Mouse (Mus musculus) hindbrain, embryonic 16.5 days (tissue): ENCODE data around the gene Acat1. TPM values are rescaled to one million over a fixed set of nuclear protein-coding genes. Genes with fewer than 3 reads are reported as not detected.

Experiments used
- ATAC-seq: fragments of 200-750 bp; cut with Nextera tagmentation; 2 replicates; pipeline ENCODE4 v1.8.0; 2017; ENCODE audit warnings: moderate TSS enrichment, moderate library complexity
- H3K27ac ChIP-seq: fragments of 300-500 bp; sonication (generic); 2 replicates; pipeline ENCODE4 v1.5.1; 2014; ENCODE audit warnings: low read depth, mild to moderate bottlenecking, control low read depth, low read length, moderate library complexity
- H3K27me3 ChIP-seq: fragments of 300-500 bp; sonication (generic); replicated peaks from 2 replicates; pipeline ENCODE4 v1.6.1; 2014; ENCODE audit warnings: low read length; ENCODE audit not compliant: control insufficient read depth, insufficient read depth
- H3K36me3 ChIP-seq: fragments of 300-500 bp; sonication (generic); 2 replicates; pipeline ENCODE4 v1.6.1; 2014; ENCODE audit warnings: mild to moderate bottlenecking, low read length, moderate library complexity, mixed read lengths; ENCODE audit not compliant: control insufficient read depth, insufficient read depth
- H3K4me1 ChIP-seq: fragments of 300-500 bp; sonication (generic); 2 replicates; pipeline ENCODE4 v1.6.1; 2014; ENCODE audit warnings: low read depth, low read length; ENCODE audit not compliant: control insufficient read depth, insufficient read depth
- H3K4me2 ChIP-seq: fragments of 300-500 bp; sonication (generic); 2 replicates; pipeline ENCODE4 v1.6.1; 2014; ENCODE audit warnings: mild to moderate bottlenecking, low read length, control low read depth, moderate library complexity
- H3K4me3 ChIP-seq: fragments of 300-500 bp; sonication (generic); 2 replicates; pipeline ENCODE4 v1.5.1; 2014; ENCODE audit warnings: mild to moderate bottlenecking, low read length, control low read depth, moderate library complexity
- H3K9ac ChIP-seq: fragments of 300-500 bp; sonication (generic); 2 replicates; pipeline ENCODE4 v1.6.1; 2014; ENCODE audit warnings: low read depth, mild to moderate bottlenecking, control low read depth, low read length, moderate library complexity
- H3K9me3 ChIP-seq: fragments of 300-500 bp; sonication (generic); 2 replicates; pipeline ENCODE4 v1.6.1; 2014; ENCODE audit warnings: mild to moderate bottlenecking, low read length, moderate library complexity; ENCODE audit not compliant: control insufficient read depth
- WGBS: fragments of 180-500 bp; shearing (Covaris S2); extraction: QIAGEN DNeasy Blood & Tissue Kit; methylation state at CpG from one replicate; pipeline ENCODE4 v1.1.7; 2014; 5-methylcytosine and 5-hydroxymethylcytosine counted together
- polyA plus RNA-seq: library from polyadenylated mRNA; unstranded; fragments of >200 nt; fragmentation: Nextera tagmentation; extraction: Ambion mirVana; gene quantifications from 2 replicates; pipeline ENCODE4 v1.2.1, GENCODE M21; 2015

Gene Acat1
- polyA plus RNA-seq, 1 experiment from 2014 or later = 204 TPM

- no peak overlapping the region for H3K27ac ChIP-seq
- peaks cover 6% of the 10 kb centered on the region for H3K36me3 ChIP-seq
- H3K9ac ChIP-seq = no peak overlapping the region
- 88% methylated on average over 1 of the region's 1 CpGs for WGBS
- no peak for ATAC-seq
- no peaks in the 10 kb centered on the region for H3K27me3 ChIP-seq
- H3K4me1 ChIP-seq = peaks cover under 1% of the 10 kb centered on the region; the same call in 1 of the 2 replicates
- no peaks in the 10 kb centered on the region for H3K9me3 ChIP-seq
- H3K4me3 ChIP-seq = no peak overlapping the region
- no peak overlapping the region for H3K4me2 ChIP-seq
These were observed 6.8 kb downstream of the Acat1 start for GRCm38 (mm10) chr9:53603384-53603783.

- no peak overlapping the region for H3K4me2 ChIP-seq
- H3K4me3 ChIP-seq = no peak overlapping the region
- H3K27me3 ChIP-seq = no peaks in the 10 kb centered on the region
- no peaks in the 10 kb centered on the region for H3K4me1 ChIP-seq
- no peaks in the 10 kb centered on the region for H3K9me3 ChIP-seq
- WGBS = 93% methylated on average over 2 of the region's 2 CpGs
- ATAC-seq = no peak
- no peak overlapping the region for H3K27ac ChIP-seq
- peaks cover 9% of the 10 kb centered on the region for H3K36me3 ChIP-seq
- H3K9ac ChIP-seq = no peak overlapping the region
These were observed 8.6 kb downstream of the Acat1 start for GRCm38 (mm10) chr9:53601541-53601940.

GRCm38 (mm10) chr9:53598631-53599030 lies 11.6 kb downstream of the Acat1 start:
- H3K4me3 ChIP-seq = no peak overlapping the region
- H3K9ac ChIP-seq = no peak overlapping the region
- H3K9me3 ChIP-seq = no peaks in the 10 kb centered on the region
- no peaks in the 10 kb centered on the region for H3K27me3 ChIP-seq
- H3K36me3 ChIP-seq = peaks cover 13% of the 10 kb centered on the region
- WGBS = 74% methylated on average over 6 of the region's 6 CpGs
- no peak overlapping the region for H3K27ac ChIP-seq
- no peak overlapping the region for H3K4me2 ChIP-seq
- H3K4me1 ChIP-seq = no peaks in the 10 kb centered on the region
- ATAC-seq = no peak

GRCm38 (mm10) chr9:53596971-53597600 lies 13.1 kb downstream of the Acat1 start:
- Histone ChIP-seq H3K27ac (no peak overlapping the region), H3K9ac (no peak overlapping the region), H3K36me3 (peaks cover 17% of the 10 kb centered on the region), H3K27me3 (no peaks in the 10 kb centered on the region), H3K4me2 (no peak overlapping the region), H3K9me3 (no peaks in the 10 kb centered on the region), H3K4me3 (no peak overlapping the region), H3K4me1 (no peaks in the 10 kb centered on the region)
- no peak for ATAC-seq
- WGBS = 93% methylated on average over 4 of the region's 4 CpGs

GRCm38 (mm10) chr9:53594764-53595163 lies 15.4 kb downstream of the Acat1 start:
- Histone ChIP-seq H3K27ac (no peak overlapping the region), H3K4me1 (no peaks in the 10 kb centered on the region), H3K36me3 (peaks cover 19% of the 10 kb centered on the region), H3K27me3 (no peaks in the 10 kb centered on the region), H3K4me3 (no peak overlapping the region), H3K9ac (no peak overlapping the region), H3K4me2 (no peak overlapping the region), H3K9me3 (no peaks in the 10 kb centered on the region)
- ATAC-seq = no peak
- 4% methylated on average over 3 of the region's 3 CpGs for WGBS

- Histone ChIP-seq H3K9me3 (no peaks in the 10 kb centered on the region), H3K9ac (no peak overlapping the region), H3K4me2 (no peak overlapping the region), H3K4me1 (no peaks in the 10 kb centered on the region), H3K36me3 (peaks cover 40% of the 10 kb centered on the region), H3K27me3 (no peaks in the 10 kb centered on the region), H3K4me3 (no peak overlapping the region), H3K27ac (no peak overlapping the region)
- ATAC-seq = no peak
- WGBS = 66% methylated on average over 4 of the region's 4 CpGs
These were observed 28.3 kb downstream of the Acat1 start for GRCm38 (mm10) chr9:53581870-53582269.

- no peak overlapping the region for H3K4me3 ChIP-seq
- H3K27me3 ChIP-seq = no peaks in the 10 kb centered on the region
- no peak overlapping the region for H3K4me2 ChIP-seq
- no peak overlapping the region for H3K9ac ChIP-seq
- no peak overlapping the region for H3K27ac ChIP-seq
- no peaks in the 10 kb centered on the region for H3K9me3 ChIP-seq
- peaks cover 20% of the 10 kb centered on the region for H3K36me3 ChIP-seq
- WGBS = 86% methylated on average over 5 of the region's 5 CpGs
- no peaks in the 10 kb centered on the region for H3K4me1 ChIP-seq
- ATAC-seq = no peak
These were observed 34.5 kb downstream of the Acat1 start for GRCm38 (mm10) chr9:53575721-53576120.

- no peak for ATAC-seq
- no peak overlapping the region for H3K4me3 ChIP-seq
- H3K9me3 ChIP-seq = no peaks in the 10 kb centered on the region
- WGBS = 96% methylated on average over 7 of the region's 7 CpGs
- H3K27ac ChIP-seq = no peak overlapping the region
- H3K36me3 ChIP-seq = peaks cover 25% of the 10 kb centered on the region
- no peak overlapping the region for H3K9ac ChIP-seq
- no peaks in the 10 kb centered on the region for H3K27me3 ChIP-seq
- no peaks in the 10 kb centered on the region for H3K4me1 ChIP-seq
- no peak overlapping the region for H3K4me2 ChIP-seq
These were observed 37.5 kb downstream of the Acat1 start for GRCm38 (mm10) chr9:53572516-53573307.

- ATAC-seq = no peak
- H3K9me3 ChIP-seq = no peaks in the 10 kb centered on the region
- 79% methylated on average over 6 of the region's 6 CpGs for WGBS
- H3K27ac ChIP-seq = no peak overlapping the region
- no peaks in the 10 kb centered on the region for H3K27me3 ChIP-seq
- peaks cover 28% of the 10 kb centered on the region for H3K36me3 ChIP-seq
- H3K4me1 ChIP-seq = no peaks in the 10 kb centered on the region
- no peak overlapping the region for H3K4me2 ChIP-seq
- no peak overlapping the region for H3K4me3 ChIP-seq
- no peak overlapping the region for H3K9ac ChIP-seq
These were observed 39.5 kb downstream of the Acat1 start for GRCm38 (mm10) chr9:53570662-53571061.
